Mouse (Mus musculus) midbrain, embryonic 14.5 days (tissue): ENCODE measurements at regions not wholly inside any gene's neighbourhood (a gene's known extent, or its start where the extent isn't known, plus 50 kb on each side); places are given as distances from the start of the nearest gene placed in this dataset.

Experiments used
- ATAC-seq: fragments of 200-750 bp; cut with Nextera tagmentation; 2 replicates; pipeline ENCODE4 v1.8.0; 2017; ENCODE audit warnings: moderate number of reproducible peaks, moderate library complexity; ENCODE audit not compliant: low FRiP score, low TSS enrichment
- DNase-seq: peaks from one replicate; pipeline ENCODE4 v3.0.0-alpha.2; 2015
- H3K27ac ChIP-seq: fragments of 300-500 bp; sonication (generic); replicated peaks from 2 replicates; pipeline ENCODE4 v1.5.1; 2014; ENCODE audit warnings: mild to moderate bottlenecking, low read depth, low read length, moderate library complexity
- H3K27me3 ChIP-seq: fragments of 300-500 bp; sonication (generic); 2 replicates; pipeline ENCODE4 v1.6.1; 2014; ENCODE audit warnings: low read length, control low read depth, mixed read lengths; ENCODE audit not compliant: control insufficient read depth, insufficient read depth
- H3K36me3 ChIP-seq: fragments of 300-500 bp; sonication (generic); 2 replicates; pipeline ENCODE4 v1.6.1; 2014; ENCODE audit warnings: low read length, control low read depth; ENCODE audit not compliant: control insufficient read depth, insufficient read depth
- H3K4me1 ChIP-seq: fragments of 300-500 bp; sonication (generic); 2 replicates; pipeline ENCODE4 v1.6.1; 2014; ENCODE audit warnings: mild to moderate bottlenecking, antibody characterized with exemption, low read length, control low read depth; ENCODE audit not compliant: control insufficient read depth, insufficient read depth
- H3K4me2 ChIP-seq: fragments of 300-500 bp; sonication (generic); 2 replicates; pipeline ENCODE4 v1.6.1; 2014; ENCODE audit warnings: mild to moderate bottlenecking, low read length, moderate library complexity
- H3K4me3 ChIP-seq: fragments of 300-500 bp; sonication (generic); replicated peaks from 2 replicates; pipeline ENCODE4 v1.5.1; 2014; ENCODE audit warnings: low read depth, low read length
- H3K9ac ChIP-seq: fragments of 300-500 bp; sonication (generic); replicated peaks from 2 replicates; pipeline ENCODE4 v1.6.1; 2014; ENCODE audit warnings: mild to moderate bottlenecking, low read length, moderate library complexity
- H3K9me3 ChIP-seq: fragments of 300-500 bp; sonication (generic); 2 replicates; pipeline ENCODE4 v1.6.1; 2016; ENCODE audit warnings: low read length, control low read depth, mixed read lengths; ENCODE audit not compliant: control insufficient read depth
- WGBS: fragments of 180-500 bp; shearing (Covaris S2); extraction: QIAGEN DNeasy Blood & Tissue Kit; methylation state at CpG from one replicate; pipeline ENCODE4 v1.1.7; 2014; 5-methylcytosine and 5-hydroxymethylcytosine counted together

GRCm38 (mm10) chr15:62079155-62080109, 1156.6 kb upstream of the A1bg start:
- H3K9me3 ChIP-seq = no peaks in the 10 kb centered on the region
- H3K36me3 ChIP-seq = no peaks in the 10 kb centered on the region
- H3K9ac ChIP-seq = no peak overlapping the region
- no peak overlapping the region for H3K4me3 ChIP-seq
- H3K27ac ChIP-seq = no peak overlapping the region
- no peaks in the 10 kb centered on the region for H3K4me1 ChIP-seq
- ATAC-seq (no peak), DNase-seq (no peak)
- 67% methylated on average over 9 of the region's 9 CpGs for whole genome bisulfite sequencing
- no peak overlapping the region for H3K4me2 ChIP-seq
- H3K27me3 ChIP-seq = no peaks in the 10 kb centered on the region

GRCm38 (mm10) chr15:62076552-62077234, 1153.9 kb upstream of the A1bg start:
- Histone ChIP-seq H3K36me3 (no peaks in the 10 kb centered on the region), H3K9me3 (no peaks in the 10 kb centered on the region), H3K27me3 (no peaks in the 10 kb centered on the region), H3K9ac (no peak overlapping the region), H3K4me3 (no peak overlapping the region), H3K4me2 (no peak overlapping the region), H3K27ac (no peak overlapping the region), H3K4me1 (no peaks in the 10 kb centered on the region)
- 91% methylated on average over 5 of the region's 5 CpGs for WGBS
- ATAC-seq (no peak), DNase-seq (no peak)

- ATAC-seq = no peak
- Histone ChIP-seq H3K9ac (no peak overlapping the region), H3K4me3 (no peak overlapping the region), H3K4me1 (no peaks in the 10 kb centered on the region), H3K27ac (no peak overlapping the region), H3K4me2 (no peak overlapping the region), H3K9me3 (no peaks in the 10 kb centered on the region), H3K36me3 (no peaks in the 10 kb centered on the region), H3K27me3 (no peaks in the 10 kb centered on the region)
- 97% methylated on average over 4 of the region's 4 CpGs for WGBS
- no peak for DNase-seq
Measured at GRCm38 (mm10) chr15:62074735-62075134, 1151.9 kb upstream of the A1bg start.

GRCm38 (mm10) chr15:62073595-62073994, 1150.8 kb upstream of the A1bg start:
- ATAC-seq = no peak
- WGBS = 94% methylated on average over 5 of the region's 5 CpGs

GRCm38 (mm10) chr15:62071311-62071710, 1148.5 kb upstream of the A1bg start:
- WGBS = 96% methylated on average over 2 of the region's 2 CpGs
- no peak overlapping the region for H3K4me2 ChIP-seq
- no peaks in the 10 kb centered on the region for H3K9me3 ChIP-seq
- H3K36me3 ChIP-seq = no peaks in the 10 kb centered on the region
- DNase-seq (no peak), ATAC-seq (no peak)
- H3K4me3 ChIP-seq = no peak overlapping the region
- no peak overlapping the region for H3K27ac ChIP-seq
- no peaks in the 10 kb centered on the region for H3K27me3 ChIP-seq
- no peak overlapping the region for H3K9ac ChIP-seq
- H3K4me1 ChIP-seq = no peaks in the 10 kb centered on the region

More at GRCm38 (mm10) chr15:62073595-62073994, 1150.8 kb upstream of the A1bg start:
- H3K36me3 ChIP-seq = no peaks in the 10 kb centered on the region
- no peaks in the 10 kb centered on the region for H3K4me1 ChIP-seq
- H3K27ac ChIP-seq = no peak overlapping the region
- no peak overlapping the region for H3K4me2 ChIP-seq
- no peak for DNase-seq
- no peaks in the 10 kb centered on the region for H3K27me3 ChIP-seq
- no peaks in the 10 kb centered on the region for H3K9me3 ChIP-seq
- H3K9ac ChIP-seq = no peak overlapping the region
- no peak overlapping the region for H3K4me3 ChIP-seq

- ATAC-seq (no peak), DNase-seq (no peak)
- Histone ChIP-seq H3K27ac (no peak overlapping the region), H3K9me3 (no peaks in the 10 kb centered on the region), H3K4me1 (no peaks in the 10 kb centered on the region), H3K36me3 (no peaks in the 10 kb centered on the region), H3K27me3 (no peaks in the 10 kb centered on the region), H3K4me2 (no peak overlapping the region), H3K9ac (no peak overlapping the region), H3K4me3 (no peak overlapping the region)
- 82% methylated on average over 11 of the region's 11 CpGs for WGBS
Measured at GRCm38 (mm10) chr15:62068422-62069160, 1145.8 kb upstream of the A1bg start.

- no peak overlapping the region for H3K4me2 ChIP-seq
- no peaks in the 10 kb centered on the region for H3K9me3 ChIP-seq
- H3K27ac ChIP-seq = no peak overlapping the region
- no peaks in the 10 kb centered on the region for H3K4me1 ChIP-seq
- WGBS = 93% methylated on average over 3 of the region's 3 CpGs
- DNase-seq = no peak
- no peaks in the 10 kb centered on the region for H3K36me3 ChIP-seq
- no peak overlapping the region for H3K9ac ChIP-seq
- no peak overlapping the region for H3K4me3 ChIP-seq
- H3K27me3 ChIP-seq = no peaks in the 10 kb centered on the region
- ATAC-seq = no peak
Measured at GRCm38 (mm10) chr15:62064399-62064798, 1141.6 kb upstream of the A1bg start.

- Histone ChIP-seq H3K4me3 (no peak overlapping the region), H3K9ac (no peak overlapping the region), H3K9me3 (no peaks in the 10 kb centered on the region), H3K27me3 (no peaks in the 10 kb centered on the region), H3K4me1 (no peaks in the 10 kb centered on the region), H3K27ac (no peak overlapping the region), H3K4me2 (no peak overlapping the region), H3K36me3 (no peaks in the 10 kb centered on the region)
- ATAC-seq (no peak), DNase-seq (no peak)
- whole genome bisulfite sequencing = 94% methylated on average over 2 of the region's 2 CpGs
Measured at GRCm38 (mm10) chr15:62057449-62057848, 1134.6 kb upstream of the A1bg start.
